Mouse (Mus musculus): ENCODE data around the gene Eno4.

- no peak for TF ChIP-seq EP300 (IDR thresholded peaks at IDR 0.05; ENCODE audit: low read depth)
- no peak for TF ChIP-seq CTCF (IDR thresholded peaks at IDR 0.05; ENCODE audit: low read depth)
These were observed 12.0 kb upstream of the Eno4 start for GRCm38 (mm10) chr19:58931081-58931800.
